Mouse (Mus musculus): ENCODE measurements around the gene Stx16. TPM values are rescaled to one million over a fixed set of nuclear protein-coding genes. Genes with fewer than 3 reads are reported as not detected.

Gene Stx16
- polyA plus RNA-seq, 2 experiments = 2.1 to 10.9 TPM

DNA sequence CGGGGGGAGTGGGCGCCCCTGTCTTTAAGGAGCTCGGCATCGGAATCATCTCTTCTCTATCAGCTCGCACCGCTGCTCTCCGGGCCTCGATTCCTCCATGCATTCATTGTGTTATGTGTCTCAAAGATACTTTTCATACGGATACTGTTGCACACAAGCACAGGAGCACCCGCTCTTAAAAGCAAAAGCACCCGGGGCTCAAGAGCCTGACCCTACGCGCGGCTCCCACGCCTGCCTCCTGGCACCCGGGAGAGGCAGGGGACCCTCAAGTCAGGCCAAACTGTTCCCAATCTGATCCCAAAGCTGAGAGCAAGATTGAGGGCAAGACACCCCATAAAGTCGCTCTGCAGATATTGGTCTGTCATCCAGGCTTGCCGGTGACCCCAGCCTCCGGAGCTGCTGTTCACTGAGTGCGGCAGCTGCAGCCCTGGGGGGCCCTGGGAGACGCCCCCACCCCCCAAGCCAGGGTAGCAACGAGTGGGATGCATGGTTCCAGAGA lies 987 bp upstream of the Stx16 start:
- no peak overlapping the region for H3K27ac ChIP-seq
- H3K4me3 ChIP-seq (ENCODE audit: insufficient read depth in 1 of 2, low read depth in 2 of 2, low read length in 2 of 2) = peak overlapping the region; percentile 6 to 25; a peak in 2 of 4 replicates
- ATAC-seq (ENCODE audit: insufficient read depth) (no peak), DNase-seq (ENCODE audit: low read depth in 3 of 3, low spot score in 3 of 3) (no peak)
- H3K4me1 ChIP-seq (replicated peaks; ENCODE audit: control insufficient read depth in 2 of 2, insufficient read depth in 2 of 2, low read length in 1 of 2) = peaks cover 3 to 10% of the 10 kb centered on the region in 2 experiments
- peak overlapping the region; percentile 98 for H3K4me2 ChIP-seq (ENCODE audit: low read depth)
- WGBS (ENCODE audit: insufficient replicate concordance) = 4% methylated on average over 22 of the region's 22 CpGs
- 0 out of 2 replicates have a peak overlapping the region, but pooled peaks have one; percentile 15 for H3K9ac ChIP-seq (replicated peaks)
- H3K9me3 ChIP-seq (ENCODE audit: control insufficient read depth, low read length) = no peaks in the 10 kb centered on the region
- H3K27me3 ChIP-seq (ENCODE audit: control insufficient read depth, insufficient read depth, low read length) = no peaks in the 10 kb centered on the region
- H3K36me3 ChIP-seq (replicated peaks; ENCODE audit: control insufficient read depth, insufficient read depth, low read depth) = no peaks in the 10 kb centered on the region
- TF ChIP-seq EP300 (IDR thresholded peaks at IDR 0.05; ENCODE audit: low read depth) (no peak), CTCF (IDR thresholded peaks at IDR 0.05; ENCODE audit: low read depth) (no peak)

DNA sequence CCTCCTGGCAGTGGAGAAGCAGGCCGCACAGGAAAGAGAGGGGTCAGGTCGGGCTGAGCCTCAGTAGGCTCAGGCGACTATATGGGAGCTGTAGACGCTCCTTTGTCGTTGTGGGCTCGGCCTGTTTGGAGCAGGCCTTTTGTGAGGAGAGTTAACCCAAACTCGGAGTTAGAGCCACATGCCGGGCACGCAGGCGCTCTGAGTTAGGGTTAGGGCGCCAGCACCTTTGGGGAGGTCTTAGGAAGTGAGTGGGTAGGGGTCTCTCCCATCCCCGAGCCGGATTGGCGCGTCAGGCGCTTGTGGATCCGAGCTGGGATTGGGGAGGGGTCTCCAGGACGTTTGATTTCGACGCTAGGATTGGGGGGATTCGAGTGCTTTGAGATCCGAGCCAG lies 321 bp downstream of the Stx16 start:
- ATAC-seq (ENCODE audit: insufficient read depth) = peak; percentile 47; the same call in 1 of the 2 replicates
- Histone ChIP-seq H3K27ac (peak overlapping the region; percentile 49), H3K9me3 (ENCODE audit: control insufficient read depth, low read length) (no peaks in the 10 kb centered on the region), H3K4me1 (replicated peaks; ENCODE audit: control insufficient read depth in 2 of 2, insufficient read depth in 2 of 2, low read length in 1 of 2) (peaks cover 3 to 10% of the 10 kb centered on the region in 2 experiments), H3K27me3 (ENCODE audit: control insufficient read depth, insufficient read depth, low read length) (no peaks in the 10 kb centered on the region), H3K4me2 (ENCODE audit: low read depth) (peak overlapping the region; percentile 98), H3K4me3 (ENCODE audit: insufficient read depth in 1 of 2, low read depth in 2 of 2, low read length in 2 of 2) (peak overlapping the region; percentile 71 to 72), H3K36me3 (replicated peaks; ENCODE audit: control insufficient read depth, insufficient read depth, low read depth) (no peaks in the 10 kb centered on the region), H3K9ac (replicated peaks) (peak overlapping the region; percentile 87)
- no peak for TF ChIP-seq CTCF (IDR thresholded peaks at IDR 0.05; ENCODE audit: low read depth)
- no peak for TF ChIP-seq EP300 (IDR thresholded peaks at IDR 0.05; ENCODE audit: low read depth)
- peak in 1 of 3 experiments; percentile 17 for DNase-seq (ENCODE audit: low read depth in 3 of 3, low spot score in 3 of 3)
- WGBS (ENCODE audit: insufficient replicate concordance) = 0% methylated on average over 22 of the region's 22 CpGs

DNA sequence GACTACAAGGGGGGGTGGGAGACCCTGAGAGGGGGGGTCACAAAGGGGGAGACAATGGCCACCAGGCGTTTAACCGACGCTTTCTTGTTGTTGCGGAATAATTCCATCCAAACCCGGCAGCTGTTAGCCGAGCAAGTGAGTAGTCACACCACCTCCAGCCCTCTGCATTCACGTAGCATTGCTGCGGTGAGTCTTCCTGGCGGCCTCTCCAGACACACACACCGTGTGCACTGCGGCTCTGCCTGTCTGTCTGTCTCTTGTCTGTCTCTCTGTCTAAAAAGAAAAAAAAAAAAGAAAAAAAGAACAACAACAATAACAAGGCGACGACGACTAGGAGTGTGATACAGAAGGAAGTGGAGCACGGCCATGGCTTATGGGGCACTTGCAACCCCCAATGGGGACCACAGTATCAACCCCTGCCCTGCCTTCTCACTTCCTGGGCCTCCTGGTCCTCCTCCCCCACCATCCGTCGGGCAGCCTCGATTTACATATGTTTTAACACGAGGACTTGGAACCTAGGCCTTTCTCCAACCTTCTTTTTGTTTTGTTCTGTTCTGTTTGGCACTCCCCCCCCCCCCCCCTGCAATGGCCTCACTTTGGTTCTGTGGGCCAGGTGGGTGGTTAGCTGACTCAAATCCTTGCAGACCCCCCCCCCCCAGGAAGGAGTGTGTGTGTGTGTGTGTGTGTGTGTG lies 1.0 kb downstream of the Stx16 start:
- Histone ChIP-seq H3K27me3 (ENCODE audit: control insufficient read depth, insufficient read depth, low read length) (no peaks in the 10 kb centered on the region), H3K9me3 (ENCODE audit: control insufficient read depth, low read length) (no peaks in the 10 kb centered on the region), H3K27ac (peak overlapping the region; percentile 49), H3K4me1 (replicated peaks; ENCODE audit: control insufficient read depth in 2 of 2, insufficient read depth in 2 of 2, low read length in 1 of 2) (peaks cover 3 to 11% of the 10 kb centered on the region in 2 experiments), H3K36me3 (replicated peaks; ENCODE audit: control insufficient read depth, insufficient read depth, low read depth) (no peaks in the 10 kb centered on the region), H3K4me3 (ENCODE audit: insufficient read depth in 1 of 2, low read depth in 2 of 2, low read length in 2 of 2) (peak overlapping the region; percentile 71 to 72), H3K9ac (replicated peaks) (peak overlapping the region; percentile 87), H3K4me2 (ENCODE audit: low read depth) (peak overlapping the region; percentile 98)
- WGBS (ENCODE audit: insufficient replicate concordance) = under 1% methylated on average over 19 of the region's 19 CpGs
- TF ChIP-seq EP300 (IDR thresholded peaks at IDR 0.05; ENCODE audit: low read depth) = no peak
- TF ChIP-seq CTCF (IDR thresholded peaks at IDR 0.05; ENCODE audit: low read depth) = no peak
- DNase-seq (ENCODE audit: low read depth in 3 of 3, low spot score in 3 of 3) (peak; percentile 31 to 38 (median 33)), ATAC-seq (ENCODE audit: insufficient read depth) (peak; percentile 39)

DNA sequence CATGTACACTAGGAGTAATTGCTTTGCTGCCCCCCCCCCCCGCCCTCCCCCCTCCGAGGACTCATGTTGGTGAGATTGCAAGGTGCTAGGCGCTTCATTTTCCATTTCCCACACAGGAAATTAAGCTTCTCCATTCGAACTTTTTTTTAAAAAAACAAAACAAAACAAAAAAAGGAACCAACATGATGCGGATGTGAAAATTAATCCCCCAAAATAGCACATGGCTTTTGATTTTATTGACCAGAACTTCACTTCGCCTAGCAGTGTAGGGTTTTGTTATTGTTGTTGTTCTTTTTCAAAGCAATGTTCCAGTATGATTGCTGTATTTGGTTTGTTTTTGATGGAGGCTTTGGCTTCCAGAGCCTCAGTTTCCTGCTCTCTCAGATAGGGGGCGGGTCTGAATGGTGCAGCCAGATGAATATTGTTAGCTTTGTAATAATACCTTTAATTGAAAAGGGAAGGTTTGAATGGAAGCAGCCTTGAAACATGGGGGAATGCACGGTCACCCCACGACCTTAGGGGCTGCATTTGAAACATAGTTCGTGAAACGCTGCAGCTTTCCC lies 1.7 kb downstream of the Stx16 start:
- Histone ChIP-seq H3K4me1 (replicated peaks; ENCODE audit: control insufficient read depth in 2 of 2, insufficient read depth in 2 of 2, low read length in 1 of 2) (peaks cover 3 to 11% of the 10 kb centered on the region in 2 experiments), H3K4me2 (ENCODE audit: low read depth) (peak overlapping the region; percentile 98), H3K4me3 (ENCODE audit: insufficient read depth in 1 of 2, low read depth in 2 of 2, low read length in 2 of 2) (peak overlapping the region; percentile 71 to 72), H3K9me3 (ENCODE audit: control insufficient read depth, low read length) (no peaks in the 10 kb centered on the region), H3K36me3 (replicated peaks; ENCODE audit: control insufficient read depth, insufficient read depth, low read depth) (no peaks in the 10 kb centered on the region), H3K9ac (replicated peaks) (peak overlapping the region; percentile 87), H3K27me3 (ENCODE audit: control insufficient read depth, insufficient read depth, low read length) (no peaks in the 10 kb centered on the region), H3K27ac (no peak overlapping the region; the same call in 1 of the 2 replicates)
- 10% methylated on average over 11 of the region's 11 CpGs for WGBS (ENCODE audit: insufficient replicate concordance)
- ATAC-seq (ENCODE audit: insufficient read depth) (no peak), DNase-seq (ENCODE audit: low read depth in 3 of 3, low spot score in 3 of 3) (no peak)
- no peak for TF ChIP-seq EP300 (IDR thresholded peaks at IDR 0.05; ENCODE audit: low read depth)
- 0 out of 2 replicates have a peak, but pooled peaks have one; percentile 6 for TF ChIP-seq CTCF (IDR thresholded peaks at IDR 0.05; ENCODE audit: low read depth)

DNA sequence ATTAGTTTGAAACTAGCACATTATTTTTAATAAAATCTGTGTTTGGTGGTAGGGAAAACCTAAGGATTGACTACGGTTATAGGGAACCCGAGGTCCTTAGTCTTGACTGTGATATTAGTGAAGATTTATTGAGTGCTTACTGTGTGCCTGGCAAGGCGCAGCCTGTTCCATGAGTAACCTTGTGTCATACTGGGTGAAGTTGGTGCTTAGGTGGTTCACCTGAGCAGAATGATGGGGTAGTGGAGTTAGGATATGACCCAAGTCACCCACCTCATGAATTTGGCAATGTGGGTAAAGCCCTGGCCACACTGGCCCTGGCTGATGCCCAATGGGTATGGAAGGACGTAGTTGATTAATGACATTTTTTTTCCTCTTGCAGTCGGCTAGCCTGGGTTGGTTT lies 5.7 kb downstream of the Stx16 start:
- H3K4me2 ChIP-seq (ENCODE audit: low read depth) = no peak overlapping the region
- WGBS (ENCODE audit: insufficient replicate concordance) = 75% methylated on average over 5 of the region's 5 CpGs
- DNase-seq (ENCODE audit: low read depth in 3 of 3, low spot score in 3 of 3) (no peak), ATAC-seq (ENCODE audit: insufficient read depth) (no peak)
- no peaks in the 10 kb centered on the region for H3K27me3 ChIP-seq (ENCODE audit: control insufficient read depth, insufficient read depth, low read length)
- H3K36me3 ChIP-seq (replicated peaks; ENCODE audit: control insufficient read depth, insufficient read depth, low read depth) = no peaks in the 10 kb centered on the region
- no peaks in the 10 kb centered on the region for H3K9me3 ChIP-seq (ENCODE audit: control insufficient read depth, low read length)
- H3K4me3 ChIP-seq (ENCODE audit: insufficient read depth in 1 of 2, low read depth in 2 of 2, low read length in 2 of 2) = no peak overlapping the region
- H3K4me1 ChIP-seq (replicated peaks; ENCODE audit: control insufficient read depth in 2 of 2, insufficient read depth in 2 of 2, low read length in 1 of 2) = peaks cover 3 to 6% of the 10 kb centered on the region in 2 experiments; a peak in 3 of 4 replicates
- H3K27ac ChIP-seq = no peak overlapping the region
- TF ChIP-seq CTCF (IDR thresholded peaks at IDR 0.05; ENCODE audit: low read depth) = no peak
- TF ChIP-seq EP300 (IDR thresholded peaks at IDR 0.05; ENCODE audit: low read depth) = no peak
- no peak overlapping the region for H3K9ac ChIP-seq (replicated peaks)
